Mouse (Mus musculus) cerebellum, adult 11 months (tissue): Measurements from ENCODE around the gene Hmga1b.
"Not testable (repeated sequence)": the region's sequence is repeated elsewhere in the genome, so short reads cannot be mapped to it uniquely, and the experiment has no call there.

Source experiments
- DNase-seq: peaks from one replicate; pipeline ENCODE4 v3.0.0; 2022

Gene Hmga1b

DNA sequence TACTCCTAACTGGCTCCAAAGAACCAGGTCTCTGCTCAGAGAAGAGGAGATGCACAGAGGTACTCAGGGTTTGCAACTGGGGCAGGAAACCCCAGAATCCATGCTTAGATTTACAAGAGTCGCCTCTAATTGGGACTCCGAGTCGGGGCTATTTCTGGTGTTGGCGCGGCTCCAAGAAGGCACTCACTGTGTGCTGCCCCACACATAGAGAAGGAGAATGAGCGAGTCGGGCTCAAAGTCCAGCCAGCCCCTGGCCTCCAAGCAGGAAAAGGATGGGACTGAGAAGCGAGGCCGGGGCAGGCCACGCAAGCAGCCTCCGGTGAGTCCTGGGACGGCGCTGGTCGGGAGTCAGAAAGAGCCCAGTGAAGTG lies at the start of gene Hmga1b:
Hmga1b (plus strand) TSS at position 123 of the 370 bp plus-strand sequence.
- DNase-seq: not testable (repeated sequence)

DNA sequence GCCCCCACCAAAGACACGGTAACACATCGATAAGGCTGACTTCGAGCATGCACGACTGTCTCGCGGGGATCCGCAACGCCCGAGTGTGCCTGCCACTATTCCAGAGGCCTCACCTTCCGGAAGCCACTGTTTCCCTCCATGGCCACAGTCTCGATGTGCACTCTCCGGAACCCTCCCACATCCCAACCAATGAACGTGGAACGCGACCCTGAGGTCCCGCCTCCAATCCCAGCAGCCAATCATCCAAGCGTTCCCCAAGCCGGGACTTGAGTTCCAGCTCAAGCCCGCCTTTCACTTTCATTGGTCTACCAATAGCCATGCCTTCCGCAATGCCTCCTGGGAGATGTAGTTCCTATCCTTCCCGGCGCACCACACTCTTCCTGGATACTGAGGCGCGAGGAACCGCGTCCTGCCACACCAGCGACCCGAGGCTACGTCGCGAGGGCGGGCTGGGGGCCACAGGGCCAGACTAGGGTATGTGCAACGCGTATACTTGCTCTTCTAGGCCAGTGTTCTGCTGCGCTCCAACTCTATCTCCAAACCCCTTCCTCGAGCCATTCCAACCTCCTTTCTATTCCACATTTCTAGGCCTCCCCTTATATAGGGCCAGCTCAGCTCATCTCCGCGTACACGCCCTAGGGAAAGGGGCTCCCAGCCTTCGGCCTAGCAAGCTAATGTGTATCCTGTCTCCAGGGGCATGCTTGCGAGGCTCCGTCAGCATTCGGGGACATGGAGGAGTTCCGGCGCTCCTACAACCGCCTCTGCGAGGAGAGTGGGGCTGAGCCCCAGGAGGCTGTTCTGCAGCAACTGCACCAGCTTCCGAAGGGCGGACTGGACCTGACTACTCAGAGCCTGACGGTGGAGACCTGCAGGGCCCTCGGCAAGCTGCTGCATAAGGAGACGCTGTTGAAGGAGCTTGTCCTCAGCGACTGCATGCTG lies 48.7 kb upstream of the Hmga1b start, which contains the start of the genes Cenpx and Lrrc45:
Cenpx (minus strand) TSS at position 159 of the 939 bp plus-strand sequence.
Lrrc45 (plus strand) TSS at position 346 of the 939 bp plus-strand sequence.
- peak; percentile 95 for DNase-seq

DNA sequence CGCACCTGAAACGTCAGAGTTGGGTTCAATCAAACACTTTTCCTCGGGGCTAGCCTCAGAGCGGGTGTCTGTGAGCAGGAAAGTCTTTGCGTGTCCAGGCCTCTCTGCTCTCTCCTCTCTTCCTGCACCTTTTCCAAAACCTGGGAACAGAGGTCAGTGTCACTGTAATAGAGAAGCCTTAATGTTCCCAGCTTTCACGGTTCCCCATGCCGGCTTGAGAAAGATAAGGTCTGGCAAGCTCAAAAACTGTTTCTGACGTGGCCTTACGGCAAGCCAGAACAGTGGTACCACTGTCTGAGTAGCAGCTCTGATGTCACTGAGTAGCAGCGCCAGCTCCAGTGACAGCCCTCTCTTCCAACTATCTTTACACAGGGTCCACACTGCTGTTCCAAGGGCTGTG lies 48.0 kb upstream of the Hmga1b start:
- no peak for DNase-seq

DNA sequence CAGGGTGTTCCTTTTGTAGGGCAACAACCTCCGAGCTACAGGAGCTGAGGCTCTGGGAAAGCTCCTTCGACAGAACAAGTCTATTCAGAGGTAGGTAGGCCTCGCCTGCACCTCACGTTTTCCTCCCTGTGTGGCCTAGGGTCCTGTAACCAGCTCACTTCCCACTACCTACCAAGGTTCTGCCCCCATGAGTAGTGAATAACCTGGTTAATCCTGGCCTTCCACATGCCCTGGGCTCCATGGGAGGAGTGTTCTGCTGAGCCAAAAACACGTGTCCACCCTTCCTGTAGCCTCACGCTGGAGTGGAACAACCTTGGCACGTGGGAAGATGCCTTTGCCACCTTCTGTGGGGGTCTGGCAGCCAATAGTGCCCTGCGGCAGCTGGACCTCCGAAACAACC lies 47.5 kb upstream of the Hmga1b start:
- no peak for DNase-seq

DNA sequence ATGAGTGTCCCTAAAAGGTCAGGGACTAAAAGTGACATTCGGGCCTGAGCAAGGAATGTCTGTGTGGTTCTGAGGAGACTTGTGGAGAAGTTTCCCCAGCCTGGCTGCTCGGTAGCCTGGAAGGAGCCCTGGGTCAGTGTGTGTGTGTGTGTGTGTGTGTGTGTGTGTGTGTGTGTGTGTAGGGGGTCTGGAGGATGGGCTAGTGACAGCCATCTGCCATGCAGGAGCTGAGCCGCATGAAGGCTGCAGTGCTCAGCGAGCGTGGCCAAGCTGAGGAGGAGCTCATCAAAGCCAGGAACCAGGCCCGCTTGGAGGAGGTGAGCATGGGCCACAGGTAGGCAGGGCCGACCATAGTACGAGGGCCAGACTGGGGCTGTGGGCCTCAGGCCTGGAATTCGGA lies 43.4 kb upstream of the Hmga1b start:
- no peak for DNase-seq

DNA sequence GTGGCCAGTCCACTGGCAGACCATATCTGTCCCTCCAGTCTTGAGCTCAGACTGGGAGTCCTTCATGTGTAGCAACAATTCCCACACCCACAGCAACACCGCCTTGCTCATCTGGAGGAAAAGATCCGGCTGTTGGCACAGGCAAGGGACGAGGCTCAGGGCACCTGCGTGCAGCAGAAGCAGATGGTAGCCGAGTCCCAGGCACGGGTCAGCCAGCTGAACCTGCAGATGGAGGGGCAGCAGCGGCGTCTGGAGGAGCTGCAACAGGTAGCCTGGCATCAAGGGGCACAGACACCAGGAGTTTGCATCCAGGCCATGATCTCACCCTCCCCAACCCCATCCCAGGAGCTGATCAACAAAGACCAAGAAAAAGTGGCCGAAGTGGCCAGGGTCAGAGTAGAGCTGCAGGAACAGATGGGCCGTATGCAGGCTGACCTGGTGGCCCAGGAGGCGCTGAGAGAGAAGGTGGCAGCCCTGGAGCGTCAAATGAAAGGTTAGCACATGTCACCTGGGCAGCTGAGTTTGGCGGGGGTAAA lies 42.7 kb upstream of the Hmga1b start:
- no peak for DNase-seq

DNA sequence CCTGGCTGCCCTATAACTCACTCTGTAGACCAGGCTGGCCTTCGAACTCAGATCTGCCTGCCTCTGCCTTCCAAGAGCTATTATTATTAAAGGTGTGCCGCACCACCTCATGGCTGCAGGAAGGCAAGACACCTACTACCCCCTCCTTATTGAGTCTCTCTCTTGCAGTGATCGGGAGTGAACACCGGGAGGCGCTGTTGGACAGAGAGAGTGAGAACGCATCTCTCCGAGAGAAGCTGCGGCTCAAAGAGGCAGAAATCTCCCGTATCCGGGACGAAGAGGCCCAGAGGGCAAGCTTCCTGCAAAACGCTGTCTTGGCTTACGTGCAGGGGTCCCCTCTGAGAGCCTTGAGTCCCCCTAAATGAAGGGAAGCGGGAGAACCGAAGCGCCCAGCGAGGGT lies 42.1 kb upstream of the Hmga1b start:
- DNase-seq: peak; percentile 90

DNA sequence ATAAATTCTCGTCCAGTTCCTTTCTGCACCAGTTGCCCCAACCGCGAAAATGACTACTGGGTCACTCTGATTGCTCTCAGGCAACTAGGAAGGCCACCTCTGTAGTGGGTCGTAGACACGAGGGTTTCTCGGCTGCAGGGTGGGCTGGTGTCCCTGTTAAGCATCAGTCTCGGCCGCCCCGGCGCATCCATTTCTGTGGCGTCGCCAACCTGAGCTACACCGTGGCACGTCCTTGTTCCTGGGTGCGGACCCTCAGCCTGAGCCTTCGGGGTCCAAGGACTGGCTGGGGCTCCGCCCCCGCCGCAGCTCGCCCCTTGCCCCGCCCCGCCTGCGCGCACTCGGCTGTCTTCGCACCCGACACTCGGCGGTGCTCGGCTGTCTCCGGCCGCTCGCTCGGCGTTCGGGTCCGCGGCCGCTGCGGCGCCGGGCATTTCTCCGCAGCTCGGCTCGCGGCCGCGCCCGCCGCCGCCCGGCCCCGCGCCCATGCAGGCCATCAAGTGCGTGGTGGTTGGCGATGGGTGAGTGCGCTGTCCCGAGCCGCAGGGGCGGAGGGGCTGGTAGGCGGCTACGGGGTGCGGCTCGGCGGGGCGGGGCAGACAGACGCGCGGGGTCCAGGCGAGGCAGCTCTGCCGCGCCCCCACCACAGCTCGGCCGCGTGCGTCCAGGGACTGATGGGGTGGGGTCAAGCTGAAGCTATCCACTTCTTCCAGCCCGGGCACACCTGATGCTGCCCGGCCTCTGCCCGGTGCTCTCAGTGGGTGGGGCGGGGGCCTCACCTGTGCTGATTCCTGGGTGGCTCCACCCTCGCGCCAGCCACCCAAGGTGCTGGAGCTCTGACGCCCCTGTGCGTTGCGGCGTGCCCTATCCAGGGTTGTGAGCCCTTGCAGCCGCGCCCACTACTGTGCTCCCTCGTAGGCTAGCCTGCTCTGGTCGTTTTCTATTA lies 41.2 kb upstream of the Hmga1b start, which contains the start of gene Rac3:
Rac3 (plus strand) TSS at position 347 of the 943 bp plus-strand sequence.
- peak; percentile 69 for DNase-seq

DNA sequence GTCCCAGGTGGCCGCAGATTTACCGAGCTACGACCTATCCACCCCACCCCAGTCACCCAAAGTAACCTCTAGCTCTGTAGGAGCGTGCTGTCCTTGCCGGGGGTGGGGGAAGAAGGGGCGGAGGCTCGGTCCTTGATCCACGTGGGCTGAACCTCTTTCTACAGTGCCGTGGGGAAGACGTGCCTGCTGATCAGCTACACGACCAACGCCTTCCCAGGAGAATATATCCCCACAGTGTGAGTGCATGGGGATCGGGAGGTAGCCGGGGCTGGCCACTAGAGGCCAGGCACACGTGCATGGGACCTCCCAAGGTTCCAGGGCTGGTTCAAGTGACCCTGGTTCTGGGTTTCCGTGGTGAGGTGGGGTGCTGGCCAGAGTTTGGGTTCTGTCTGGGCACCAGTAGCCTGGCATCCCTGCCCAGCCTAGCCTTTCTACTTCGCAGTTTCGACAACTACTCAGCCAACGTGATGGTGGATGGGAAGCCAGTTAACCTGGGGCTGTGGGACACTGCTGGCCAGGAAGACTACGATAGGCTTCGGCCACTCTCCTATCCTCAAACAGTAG lies 40.4 kb upstream of the Hmga1b start:
- no peak for DNase-seq

DNA sequence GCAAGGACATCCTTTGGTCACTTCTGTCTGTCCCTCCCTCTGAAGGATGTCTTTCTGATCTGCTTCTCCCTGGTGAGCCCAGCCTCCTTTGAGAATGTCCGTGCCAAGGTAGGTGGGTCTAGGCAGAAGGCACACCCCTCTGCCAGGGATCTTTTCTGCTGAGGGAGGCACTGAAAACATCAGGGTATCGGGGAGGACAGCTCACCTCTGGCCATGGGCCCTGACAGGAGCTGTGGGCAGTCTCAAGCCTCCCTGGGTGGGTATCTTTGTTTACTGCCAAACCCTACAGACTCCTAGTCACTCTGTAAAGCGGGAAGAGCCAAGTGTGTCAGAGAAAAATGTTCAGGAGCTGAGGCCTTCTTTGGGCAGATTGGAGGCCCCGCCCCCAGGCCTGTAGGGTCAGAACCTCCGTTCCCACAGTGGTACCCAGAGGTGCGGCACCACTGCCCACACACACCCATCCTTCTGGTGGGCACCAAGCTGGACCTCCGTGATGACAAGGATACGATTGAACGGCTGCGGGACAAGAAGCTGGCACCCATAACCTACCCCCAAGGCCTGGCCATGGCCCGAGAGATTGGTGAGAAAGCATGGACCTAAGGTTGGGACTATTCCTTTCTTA lies 39.7 kb upstream of the Hmga1b start:
- no peak for DNase-seq

DNA sequence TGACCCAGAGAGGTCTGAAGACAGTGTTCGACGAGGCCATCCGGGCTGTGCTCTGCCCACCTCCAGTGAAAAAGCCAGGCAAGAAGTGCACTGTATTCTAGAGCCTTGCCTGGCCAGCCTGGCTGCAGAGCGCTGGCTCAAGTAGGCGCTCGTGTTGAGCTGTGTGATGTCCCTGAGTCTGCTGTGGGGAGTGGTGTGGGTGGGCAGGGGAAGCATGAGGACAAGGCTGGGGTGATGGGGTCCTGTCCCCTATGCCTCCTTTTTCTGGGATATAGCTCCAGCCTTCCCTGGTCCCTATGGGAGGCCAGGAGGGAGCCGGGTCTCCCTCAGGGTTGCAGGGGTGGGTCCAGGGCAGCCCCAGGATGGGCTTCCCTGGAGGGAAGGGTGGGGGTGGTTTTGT lies 39.1 kb upstream of the Hmga1b start:
- DNase-seq: no peak

DNA sequence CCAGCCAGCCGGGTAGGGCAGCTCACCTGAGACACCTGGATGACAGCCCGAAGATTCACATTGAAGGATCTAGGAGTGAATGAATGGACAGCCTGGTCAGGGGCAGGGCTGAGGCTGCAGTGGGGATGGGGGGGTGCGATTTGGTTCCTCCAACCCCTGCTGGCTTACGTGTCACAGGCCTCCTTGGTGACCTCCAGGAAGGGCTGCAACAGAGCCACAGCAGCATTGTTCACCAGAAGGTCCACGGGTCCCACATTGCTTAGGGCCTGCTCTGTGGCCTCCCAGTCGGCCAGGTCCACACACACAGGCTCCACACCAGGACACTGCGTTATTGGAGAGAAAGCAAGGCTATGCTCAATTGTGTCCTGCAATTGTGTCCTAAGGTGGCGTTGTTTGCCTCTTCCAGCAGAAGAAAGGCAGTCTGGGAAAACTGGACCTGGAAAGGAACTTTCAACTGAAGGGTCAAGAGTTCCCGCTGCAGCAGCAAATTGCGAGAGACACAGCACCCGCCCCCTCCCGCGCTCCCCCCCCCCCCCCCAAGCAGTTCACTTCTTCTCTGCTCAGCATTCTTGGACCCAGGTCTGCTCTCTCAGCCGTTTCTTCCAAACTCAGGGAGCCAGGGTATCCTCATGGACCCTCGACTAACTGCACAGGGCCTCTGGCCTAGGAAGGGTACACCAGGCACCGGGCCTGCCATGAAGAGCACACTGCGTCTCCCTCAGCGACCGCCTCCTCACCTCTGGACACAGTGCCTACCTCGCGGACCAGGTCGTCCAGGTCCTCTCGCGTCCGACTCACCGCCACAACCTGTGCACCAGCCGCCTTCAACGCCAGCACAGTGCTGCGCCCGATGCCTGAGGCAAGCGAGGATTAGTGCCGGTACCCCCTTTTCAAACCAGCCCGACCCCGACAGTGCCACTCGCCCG lies 36.1 kb upstream of the Hmga1b start:
- DNase-seq: no peak

DNA sequence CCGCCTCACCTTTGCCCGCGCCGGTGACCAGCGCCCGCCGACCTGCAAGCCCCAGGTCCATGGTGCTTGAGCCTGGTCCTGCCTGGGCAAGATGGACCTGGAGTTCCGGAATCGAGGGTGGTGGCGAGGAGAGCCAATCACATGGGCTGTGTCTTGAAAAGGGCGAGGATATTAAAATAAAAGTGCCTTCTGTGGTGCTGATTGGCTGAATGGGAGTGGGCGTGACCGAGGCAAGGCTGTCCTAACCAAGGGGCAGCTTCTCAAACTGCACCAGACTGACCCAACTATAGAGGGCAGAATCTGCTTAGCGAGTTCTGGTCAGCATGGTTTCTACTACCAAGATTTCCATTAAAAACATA lies 35.4 kb upstream of the Hmga1b start, which contains the start of gene Dcxr:
Dcxr (minus strand) TSS at position 113 of the 359 bp plus-strand sequence.
- peak; percentile 73 for DNase-seq

DNA sequence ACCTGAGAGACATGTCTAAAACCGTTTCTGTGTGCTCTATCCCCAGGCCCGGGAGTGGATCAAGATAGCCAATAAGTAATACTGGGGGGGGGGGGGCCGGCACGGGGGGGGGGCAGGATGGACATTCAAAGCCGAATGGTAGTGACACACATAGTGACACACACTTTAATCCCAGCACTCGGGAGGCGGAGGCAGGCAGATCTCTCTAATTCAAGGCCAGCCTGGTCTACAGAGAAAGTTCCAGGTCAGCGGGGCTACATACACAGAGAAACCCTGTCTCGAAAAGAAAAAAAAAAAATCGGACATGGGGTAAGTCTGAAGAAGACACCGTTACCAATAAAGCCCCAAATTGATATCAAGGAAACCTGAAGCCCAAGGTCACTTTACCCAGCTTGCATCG lies 35.0 kb upstream of the Hmga1b start:
- DNase-seq: no peak

DNA sequence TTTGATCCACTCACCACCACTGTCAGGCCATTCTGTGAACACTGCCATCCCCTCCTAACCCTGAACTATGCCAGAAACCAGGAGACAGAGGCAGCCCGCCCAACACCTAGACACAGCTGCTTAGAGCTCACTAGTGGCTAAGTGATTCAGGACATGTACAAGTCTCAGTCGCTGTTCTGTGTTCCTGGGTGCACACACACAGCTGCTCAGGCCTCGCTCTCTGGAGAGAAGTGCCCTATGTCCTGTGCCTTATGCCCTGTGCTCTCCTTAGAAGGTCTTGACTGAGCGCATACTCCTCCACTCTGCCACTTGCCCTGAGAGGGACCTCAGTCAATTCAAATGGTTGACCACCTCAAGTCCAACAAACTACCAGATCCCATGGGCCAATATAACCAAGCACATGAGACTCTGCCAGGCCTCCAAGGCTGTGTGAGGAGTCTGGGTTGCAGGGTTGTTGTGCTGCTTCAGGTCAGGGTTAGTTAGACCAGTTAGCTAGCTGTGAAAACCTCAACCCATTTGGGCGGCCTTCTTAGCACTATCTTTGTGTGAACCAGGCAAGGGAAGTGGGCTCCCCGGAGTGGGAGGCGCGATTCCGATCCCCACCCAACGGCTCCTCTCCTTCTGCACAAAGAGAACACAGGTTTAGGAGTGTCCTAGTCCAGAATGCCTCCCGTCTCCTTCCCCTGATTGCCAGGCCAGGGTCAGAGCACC lies 33.9 kb upstream of the Hmga1b start:
- DNase-seq: no peak

DNA sequence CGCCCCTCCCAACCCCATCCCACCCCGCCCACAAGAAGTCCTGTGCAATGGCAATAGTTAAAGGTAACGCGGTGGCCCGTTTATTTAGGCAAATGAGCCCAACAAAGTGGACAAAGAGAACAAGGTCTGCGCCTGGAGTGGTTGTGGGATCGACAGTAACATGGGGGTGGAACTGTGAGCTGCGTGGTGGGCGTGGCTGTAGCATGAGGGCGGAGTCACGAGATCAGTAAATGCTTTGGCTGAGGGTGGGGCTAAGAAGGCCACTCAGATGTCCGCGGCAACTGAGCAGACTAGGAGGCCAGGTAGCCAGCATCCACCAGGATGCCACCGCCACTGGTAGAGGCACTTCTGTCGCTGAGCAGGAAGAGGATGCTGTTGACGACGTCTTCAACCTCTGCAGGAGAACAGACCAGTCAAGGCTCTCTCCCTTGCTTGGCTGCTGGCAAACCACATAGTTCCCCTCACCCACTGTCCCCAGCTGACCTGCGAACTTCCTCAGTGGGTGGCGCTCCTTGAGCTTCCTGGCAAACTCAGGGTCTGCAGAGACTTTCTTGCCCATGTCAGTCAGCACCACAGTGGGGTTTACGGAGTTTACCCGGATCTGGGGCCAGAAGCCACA lies 33.1 kb upstream of the Hmga1b start:
- not testable (repeated sequence) for DNase-seq

DNA sequence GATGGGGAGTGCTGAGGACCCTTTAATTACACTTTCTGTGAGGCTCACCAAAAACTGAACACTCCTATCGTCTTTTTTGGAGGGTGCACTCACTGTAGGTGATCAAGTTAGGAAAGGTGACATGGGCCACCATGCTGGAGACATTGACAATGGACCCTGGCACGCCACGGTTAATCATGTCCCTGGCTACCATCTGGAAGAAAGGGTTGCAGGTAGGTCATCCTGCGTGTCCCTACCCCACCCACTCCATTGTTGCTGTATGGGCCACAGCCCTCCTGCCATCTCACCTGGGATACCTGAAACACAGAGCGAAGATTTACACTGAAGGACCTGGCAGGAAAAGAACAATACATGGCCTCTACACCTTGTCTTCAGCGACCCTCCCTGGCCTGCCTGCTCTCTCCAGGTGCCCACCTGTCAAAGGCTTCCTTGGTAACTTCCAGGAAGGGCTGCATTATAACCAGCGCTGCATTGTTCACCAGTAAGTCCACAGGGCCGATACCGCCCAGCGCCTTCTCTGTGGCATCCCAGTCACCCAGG lies 32.2 kb upstream of the Hmga1b start:
- no peak for DNase-seq

DNA sequence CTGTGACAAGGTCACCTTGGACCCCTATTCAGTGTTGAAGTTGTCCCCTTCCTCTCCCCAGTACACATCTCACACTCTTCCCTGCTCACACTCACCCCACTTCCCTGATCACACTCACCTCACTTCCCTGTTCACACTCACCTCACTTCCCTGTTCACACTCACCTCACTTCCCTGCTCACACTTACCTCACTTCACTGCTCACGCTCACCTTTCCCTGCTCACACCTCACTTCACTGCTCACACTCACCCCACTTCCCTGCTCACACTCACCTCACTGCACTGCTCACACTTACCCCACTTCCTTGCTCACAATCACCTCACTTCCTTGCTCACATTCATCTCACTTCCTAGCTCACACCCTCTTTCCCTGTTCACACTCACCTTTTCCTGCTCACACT lies 31.2 kb upstream of the Hmga1b start:
- no peak for DNase-seq

DNA sequence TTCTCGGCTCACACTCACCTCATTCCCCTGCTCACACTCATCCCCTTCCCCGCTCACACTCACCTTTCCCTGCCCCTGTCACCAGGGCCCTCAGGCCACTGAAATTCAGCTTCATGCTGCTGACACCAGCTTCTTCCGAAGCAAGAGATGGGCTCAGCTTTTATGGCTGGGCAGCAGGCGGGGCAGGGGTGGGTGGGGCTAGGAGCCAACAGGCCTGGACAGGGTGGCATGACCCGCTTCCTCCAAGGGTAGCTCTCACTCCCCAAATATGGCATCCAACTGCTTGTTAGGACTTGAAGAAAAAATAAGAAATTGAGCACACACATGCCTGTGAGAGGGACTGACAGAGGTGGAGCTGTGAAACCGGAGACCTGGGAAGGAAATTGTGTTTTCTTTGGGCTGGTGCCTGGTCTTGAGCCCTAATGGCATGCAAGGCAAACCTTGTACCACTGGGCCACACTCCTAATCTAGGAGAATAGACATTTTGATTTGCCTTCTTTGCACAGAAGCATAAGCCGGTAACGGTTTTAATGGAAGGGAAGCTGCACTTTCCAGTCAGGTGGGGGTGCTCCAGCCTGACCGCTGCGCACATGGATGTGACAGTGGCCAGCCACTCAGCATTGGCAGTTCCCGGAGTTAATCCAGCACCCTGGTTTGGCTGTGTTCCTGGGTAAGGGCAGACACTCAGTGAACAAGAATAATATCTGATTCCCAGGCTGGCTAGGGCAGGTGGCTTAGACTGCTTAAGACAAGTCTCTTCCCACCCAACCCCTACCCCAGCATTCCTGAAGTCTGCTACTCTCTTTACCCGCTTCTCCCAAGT lies 30.5 kb upstream of the Hmga1b start, which contains the start of gene Cbr2:
Cbr2 (minus strand) TSS at position 257 of the 823 bp plus-strand sequence.
- no peak for DNase-seq
